Mouse (Mus musculus): ENCODE measurements around the gene Lsamp. TPM values are rescaled to one million over a fixed set of nuclear protein-coding genes. Genes with fewer than 3 reads are reported as not detected.
A peak's percentile ranks its signal among the peaks of the same experiment; 100 is the strongest.

Gene Lsamp
- total RNA-seq, 2 experiments from 2014 or later = 0.38 to 0.53 TPM

GRCm38 (mm10) chr16:40080224-40080623 is 96.1 kb downstream of the Lsamp start:
- Histone ChIP-seq H3K4me3 (no peak overlapping the region), H3K27ac (no peak overlapping the region)
- intact Hi-C loops (cut with DNase I) = no loop called here
- DNase-seq = no peak
- no peak for TF ChIP-seq CTCF (IDR thresholded peaks at IDR 0.05)

- no peak overlapping the region for H3K27ac ChIP-seq
These were observed 120.2 kb downstream of the Lsamp start for GRCm38 (mm10) chr16:40104329-40104728.

GRCm38 (mm10) chr16:40182918-40183317 is 198.8 kb downstream of the Lsamp start:
- intact Hi-C loops (cut with DNase I) = no loop called here
- Histone ChIP-seq H3K27ac (no peak overlapping the region), H3K4me3 (no peak overlapping the region)
- no peak for DNase-seq
- no peak for TF ChIP-seq CTCF (IDR thresholded peaks at IDR 0.05)

More at GRCm38 (mm10) chr16:40104329-40104728, 120.2 kb downstream of the Lsamp start:
- H3K4me3 ChIP-seq = no peak overlapping the region
- intact Hi-C loops (cut with DNase I) = no loop called here
- no peak for DNase-seq
- no peak for TF ChIP-seq CTCF (IDR thresholded peaks at IDR 0.05)

GRCm38 (mm10) chr16:40187987-40188590 is 203.9 kb downstream of the Lsamp start:
- no peak for DNase-seq
- Histone ChIP-seq H3K4me3 (no peak overlapping the region), H3K27ac (no peak overlapping the region)
- intact Hi-C loops (cut with DNase I) = no loop called here
- no peak for TF ChIP-seq CTCF (IDR thresholded peaks at IDR 0.05)

- DNase-seq = no peak
These were observed 210.2 kb downstream of the Lsamp start for GRCm38 (mm10) chr16:40194401-40194800.

GRCm38 (mm10) chr16:40194839-40195238 is 210.7 kb downstream of the Lsamp start:
- H3K4me3 ChIP-seq = no peak overlapping the region
- no peak for DNase-seq
- intact Hi-C loops (cut with DNase I) = no loop called here
- no peak overlapping the region for H3K27ac ChIP-seq
- no peak for TF ChIP-seq CTCF (IDR thresholded peaks at IDR 0.05)

More at GRCm38 (mm10) chr16:40194401-40194800, 210.2 kb downstream of the Lsamp start:
- TF ChIP-seq CTCF (IDR thresholded peaks at IDR 0.05) = no peak
- Histone ChIP-seq H3K27ac (no peak overlapping the region), H3K4me3 (no peak overlapping the region)
- intact Hi-C loops (cut with DNase I) = no loop called here

- no peak for DNase-seq
- no peak overlapping the region for H3K27ac ChIP-seq
- no peak overlapping the region for H3K4me3 ChIP-seq
- intact Hi-C loops (cut with DNase I) = no loop called here
- no peak for TF ChIP-seq CTCF (IDR thresholded peaks at IDR 0.05)
These were observed 244.5 kb downstream of the Lsamp start for GRCm38 (mm10) chr16:40228627-40229026.

- no peak for DNase-seq
- Histone ChIP-seq H3K4me3 (no peak overlapping the region), H3K27ac (no peak overlapping the region)
- intact Hi-C loops (cut with DNase I) = no loop called here
- no peak for TF ChIP-seq CTCF (IDR thresholded peaks at IDR 0.05)
These were observed 248.9 kb downstream of the Lsamp start for GRCm38 (mm10) chr16:40233066-40233465.

GRCm38 (mm10) chr16:40234151-40234895 is 250.2 kb downstream of the Lsamp start:
- no peak overlapping the region for H3K27ac ChIP-seq
- no peak for DNase-seq
- intact Hi-C loops (cut with DNase I) = no loop called here

GRCm38 (mm10) chr16:40271859-40272258 is 287.7 kb downstream of the Lsamp start:
- H3K4me3 ChIP-seq = no peak overlapping the region
- H3K27ac ChIP-seq = no peak overlapping the region
- intact Hi-C loops (cut with DNase I) = no loop called here
- DNase-seq = no peak
- TF ChIP-seq CTCF (IDR thresholded peaks at IDR 0.05) = peak; percentile 23

More at GRCm38 (mm10) chr16:40234151-40234895, 250.2 kb downstream of the Lsamp start:
- no peak overlapping the region for H3K4me3 ChIP-seq
- TF ChIP-seq CTCF (IDR thresholded peaks at IDR 0.05) = no peak

- no peak for DNase-seq
- H3K4me3 ChIP-seq = no peak overlapping the region
- intact Hi-C loops (cut with DNase I) = no loop called here
- no peak for TF ChIP-seq CTCF (IDR thresholded peaks at IDR 0.05)
- no peak overlapping the region for H3K27ac ChIP-seq
These were observed 306.0 kb downstream of the Lsamp start for GRCm38 (mm10) chr16:40290132-40290531.

- TF ChIP-seq CTCF (IDR thresholded peaks at IDR 0.05) = no peak
- intact Hi-C loops (cut with DNase I) = no loop called here
These were observed 310.2 kb downstream of the Lsamp start for GRCm38 (mm10) chr16:40294296-40294882.

GRCm38 (mm10) chr16:40295240-40295639 is 311.1 kb downstream of the Lsamp start:
- Histone ChIP-seq H3K27ac (no peak overlapping the region), H3K4me3 (no peak overlapping the region)
- TF ChIP-seq CTCF (IDR thresholded peaks at IDR 0.05) = no peak
- intact Hi-C loops (cut with DNase I) = no loop called here
- DNase-seq = no peak

More at GRCm38 (mm10) chr16:40294296-40294882, 310.2 kb downstream of the Lsamp start:
- DNase-seq = no peak
- Histone ChIP-seq H3K4me3 (no peak overlapping the region), H3K27ac (no peak overlapping the region)
